Comparison of ENCODE assay signal across 20 mouse cellular contexts in the genomic region with DNA sequence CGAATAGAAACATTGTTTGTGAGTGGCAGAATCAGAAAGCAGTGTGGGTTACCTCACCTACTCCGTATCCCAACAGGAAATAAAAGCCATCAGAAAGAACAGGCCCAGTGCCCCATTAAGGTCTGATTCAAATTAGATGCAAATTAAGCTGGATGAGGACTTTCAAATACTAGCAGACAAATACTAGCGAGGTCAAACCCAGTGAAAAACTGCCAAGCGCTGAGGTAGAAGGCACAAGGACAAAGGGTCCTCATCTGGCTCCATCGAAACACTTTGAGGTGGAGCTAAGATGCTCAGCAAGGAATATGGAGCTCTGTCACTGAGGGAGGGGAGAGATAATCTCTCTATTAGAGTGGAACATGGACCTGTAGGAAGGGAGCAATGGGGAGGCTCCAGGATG.
DNase-seq lines count a peak whose midpoint lies in the region; ATAC-seq lines count a peak whose summit lies in the region.
"Had no signal": no experiment of that assay in that cellular context is flagged by ENCODE, and none has a peak within 500 bp of the region (broad histone marks: within the 10 kb centered on the region; RNA-seq: fewer than 3 reads in every experiment).

No protein-coding gene starts in this region.

- no peak overlapping the region for H3K4me2 ChIP-seq in hindbrain, embryonic 11.5 days (replicated peaks; ENCODE audit: low read depth, low read length)
- H3K4me2 ChIP-seq in midbrain, embryonic 11.5 days, result no peak overlapping the region
- H3K4me2 ChIP-seq in midbrain, embryonic 14.5 days (ENCODE audit: low read length), result no peak overlapping the region
- H3K4me2 ChIP-seq in forebrain, embryonic 13.5 days, result no peak overlapping the region
- H3K4me2 ChIP-seq: embryonic facial prominence, embryonic 12.5 days; hindbrain, embryonic 14.5 days; intestine, embryonic 15.5 days had no signal

- peaks cover 31% of the 10 kb centered on the region for H3K4me1 ChIP-seq in hindbrain, embryonic 10.5 days (replicated peaks)
- H3K4me1 ChIP-seq in hindbrain, embryonic 11.5 days (replicated peaks; ENCODE audit: control insufficient read depth, insufficient read depth, low read length), result peaks cover 6% of the 10 kb centered on the region
- peaks cover 8% of the 10 kb centered on the region for H3K4me1 ChIP-seq in midbrain, embryonic 11.5 days (ENCODE audit: control insufficient read depth, insufficient read depth, low read length)
- 0 out of 2 replicates have a peak, but pooled peaks cover 5% of the 10 kb centered on the region for H3K4me1 ChIP-seq in midbrain, embryonic 14.5 days (ENCODE audit: control insufficient read depth, insufficient read depth, low read length)
- peaks cover 32% of the 10 kb centered on the region for H3K4me1 ChIP-seq in forebrain, embryonic 13.5 days

- no peak overlapping the region for H3K9ac ChIP-seq in hindbrain, embryonic 11.5 days (ENCODE audit: low read depth, low read length)
- H3K9ac ChIP-seq in midbrain, embryonic 11.5 days (ENCODE audit: low read length), result no peak overlapping the region
- H3K9ac ChIP-seq in midbrain, embryonic 14.5 days (replicated peaks; ENCODE audit: low read length), result no peak overlapping the region
- no peak overlapping the region for H3K9ac ChIP-seq in forebrain, embryonic 13.5 days
- H3K9ac ChIP-seq: embryonic facial prominence, embryonic 12.5 days; hindbrain, embryonic 14.5 days; intestine, embryonic 15.5 days had no signal

- no peak overlapping the region for H3K4me3 ChIP-seq in hindbrain, embryonic 10.5 days
- H3K4me3 ChIP-seq in hindbrain, embryonic 11.5 days (ENCODE audit: low read depth, low read length), result no peak overlapping the region
- no peak overlapping the region for H3K4me3 ChIP-seq in midbrain, embryonic 11.5 days (ENCODE audit: low read depth, low read length)
- no peak overlapping the region for H3K4me3 ChIP-seq in midbrain, embryonic 14.5 days (replicated peaks; ENCODE audit: low read depth, low read length)
- no peak overlapping the region for H3K4me3 ChIP-seq in forebrain, embryonic 13.5 days
- H3K4me3 ChIP-seq: embryonic facial prominence, embryonic 12.5 days; heart, embryonic 10.5 days; intestine, embryonic 15.5 days had no signal

- no peak for ATAC-seq in hindbrain, embryonic 11.5 days (ENCODE audit: low FRiP score)
- no peak for ATAC-seq in midbrain, embryonic 11.5 days (ENCODE audit: low FRiP score)
- ATAC-seq in midbrain, embryonic 14.5 days (ENCODE audit: low FRiP score, low TSS enrichment), result no peak
- ATAC-seq in forebrain, embryonic 13.5 days, result peak; percentile 39; the same call in 1 of the 2 replicates
- ATAC-seq: intestine, embryonic 15.5 days had no signal

- 75% methylated on average over 5 of the region's 5 CpGs for WGBS in hindbrain, embryonic 10.5 days
- 72% methylated on average over 5 of the region's 5 CpGs for WGBS in hindbrain, embryonic 11.5 days
- WGBS in midbrain, embryonic 11.5 days, result 69% methylated on average over 5 of the region's 5 CpGs
- WGBS in midbrain, embryonic 14.5 days, result 65% methylated on average over 5 of the region's 5 CpGs
- WGBS in forebrain, embryonic 13.5 days, result 20% methylated on average over 5 of the region's 5 CpGs

- DNase-seq in hindbrain, embryonic 10.5 days (ENCODE audit: low spot score), result no peak
- no peak for DNase-seq in hindbrain, embryonic 11.5 days (ENCODE audit: low spot score)
- DNase-seq in midbrain, embryonic 11.5 days (ENCODE audit: low spot score, missing footprints), result peak; percentile 47
- no peak for DNase-seq in midbrain, embryonic 14.5 days
- no peak for DNase-seq in lung, postnatal 14 days
- DNase-seq in heart, adult 8-10 months (ENCODE audit: low spot score), result no peak
- DNase-seq: adrenal gland, adult 8-10 months; adrenal gland, postnatal 36 days; cerebellum, adult 11 months; cerebellum, adult 8-10 months; cerebellum, postnatal 14 days; gastrocnemius, postnatal 36 days; heart, adult 11 months; heart, postnatal 10 days; heart, postnatal 4 days had no signal

- H3K9me3 ChIP-seq in hindbrain, embryonic 10.5 days, result peaks cover 9% of the 10 kb centered on the region
- no peaks in the 10 kb centered on the region for H3K9me3 ChIP-seq in hindbrain, embryonic 11.5 days (ENCODE audit: control insufficient read depth, low read length)
- H3K9me3 ChIP-seq in midbrain, embryonic 11.5 days (ENCODE audit: control insufficient read depth, low read length), result no peaks in the 10 kb centered on the region
- H3K9me3 ChIP-seq in midbrain, embryonic 14.5 days (ENCODE audit: control insufficient read depth, low read length), result no peaks in the 10 kb centered on the region
- H3K9me3 ChIP-seq in forebrain, embryonic 13.5 days (replicated peaks), result peaks cover 11% of the 10 kb centered on the region; the same call in 1 of the 2 replicates
- H3K9me3 ChIP-seq: heart, embryonic 10.5 days; intestine, embryonic 15.5 days had no signal

- no peaks in the 10 kb centered on the region for H3K27me3 ChIP-seq in hindbrain, embryonic 10.5 days (ENCODE audit: insufficient read depth, poor library complexity, severe bottlenecking)
- H3K27me3 ChIP-seq in hindbrain, embryonic 11.5 days (ENCODE audit: control insufficient read depth, insufficient read depth, low read length), result no peaks in the 10 kb centered on the region
- no peaks in the 10 kb centered on the region for H3K27me3 ChIP-seq in midbrain, embryonic 11.5 days (ENCODE audit: control insufficient read depth, insufficient read depth, low read length)
- H3K27me3 ChIP-seq in midbrain, embryonic 14.5 days (ENCODE audit: control insufficient read depth, insufficient read depth, low read length), result no peaks in the 10 kb centered on the region
- no peaks in the 10 kb centered on the region for H3K27me3 ChIP-seq in forebrain, embryonic 13.5 days
- H3K27me3 ChIP-seq: embryonic facial prominence, embryonic 12.5 days; intestine, embryonic 15.5 days had no signal

- H3K36me3 ChIP-seq in hindbrain, embryonic 10.5 days, result no peaks in the 10 kb centered on the region
- H3K36me3 ChIP-seq in hindbrain, embryonic 11.5 days (ENCODE audit: control insufficient read depth, insufficient read depth, low read length), result no peaks in the 10 kb centered on the region
- no peaks in the 10 kb centered on the region for H3K36me3 ChIP-seq in midbrain, embryonic 11.5 days (ENCODE audit: control insufficient read depth, insufficient read depth, low read length)
- no peaks in the 10 kb centered on the region for H3K36me3 ChIP-seq in midbrain, embryonic 14.5 days (ENCODE audit: control insufficient read depth, insufficient read depth, low read length)
- H3K36me3 ChIP-seq in forebrain, embryonic 13.5 days (ENCODE audit: poor library complexity, severe bottlenecking), result no peaks in the 10 kb centered on the region
- H3K36me3 ChIP-seq: embryonic facial prominence, embryonic 12.5 days; intestine, embryonic 15.5 days had no signal

- H3K27ac ChIP-seq in hindbrain, embryonic 10.5 days, result peak overlapping the region; percentile 79; the same call in 1 of the 2 replicates
- H3K27ac ChIP-seq in hindbrain, embryonic 11.5 days (ENCODE audit: low read depth, low read length), result no peak overlapping the region
- no peak overlapping the region for H3K27ac ChIP-seq in midbrain, embryonic 11.5 days (ENCODE audit: low read depth, low read length)
- H3K27ac ChIP-seq in midbrain, embryonic 14.5 days (replicated peaks; ENCODE audit: low read depth, low read length), result no peak overlapping the region
- H3K27ac ChIP-seq in forebrain, embryonic 13.5 days, result peak overlapping the region; percentile 41; the same call in 1 of the 2 replicates
- H3K27ac ChIP-seq: embryonic facial prominence, embryonic 12.5 days; hindbrain, embryonic 14.5 days; intestine, embryonic 15.5 days had no signal

Comparison
In these comparisons a context has a peak if more than half of its experiments do, and no peak if none do; other contexts are left out.
1. H3K27ac ChIP-seq: peak in hindbrain, embryonic 10.5 days (single experiment) and forebrain, embryonic 13.5 days (single experiment); none in hindbrain, embryonic 11.5 days (single experiment), midbrain, embryonic 11.5 days (single experiment) and midbrain, embryonic 14.5 days (single experiment).